Mouse (Mus musculus): ENCODE data around the gene Mier1.
"Not testable (repeated sequence)": the region's sequence is repeated elsewhere in the genome, so short reads cannot be mapped to it uniquely, and the experiment has no call there.

The Mier1 gene

GRCm38 (mm10) chr4:103158781-103159180, 44.6 kb downstream of the Mier1 start:
- DNase-seq (ENCODE audit: extremely low read depth, low read depth, low spot score), result no peak

GRCm38 (mm10) chr4:103166198-103166597, 52.0 kb downstream of the Mier1 start:
- DNase-seq (ENCODE audit: extremely low read depth, low read depth, low spot score), result not testable (repeated sequence)

GRCm38 (mm10) chr4:103171256-103171655, 57.1 kb downstream of the Mier1 start:
- no peak for DNase-seq (ENCODE audit: extremely low read depth, low read depth, low spot score)

GRCm38 (mm10) chr4:103173507-103173906, 59.3 kb downstream of the Mier1 start:
- DNase-seq (ENCODE audit: extremely low read depth, low read depth, low spot score), result no peak

GRCm38 (mm10) chr4:103174001-103174400, 59.8 kb downstream of the Mier1 start:
- DNase-seq (ENCODE audit: extremely low read depth, low read depth, low spot score), result no peak

- DNase-seq (ENCODE audit: extremely low read depth, low read depth, low spot score), result no peak
These were observed 63.5 kb downstream of the Mier1 start for GRCm38 (mm10) chr4:103177681-103178080.

- DNase-seq (ENCODE audit: extremely low read depth, low read depth, low spot score), result no peak
These were observed 64.6 kb downstream of the Mier1 start for GRCm38 (mm10) chr4:103178635-103179318.

GRCm38 (mm10) chr4:103179581-103179980, 65.4 kb downstream of the Mier1 start:
- no peak for DNase-seq (ENCODE audit: extremely low read depth, low read depth, low spot score)

GRCm38 (mm10) chr4:103180300-103180888, 66.2 kb downstream of the Mier1 start:
- DNase-seq (ENCODE audit: extremely low read depth, low read depth, low spot score), result no peak

- no peak for DNase-seq (ENCODE audit: extremely low read depth, low read depth, low spot score)
These were observed 74.8 kb downstream of the Mier1 start for GRCm38 (mm10) chr4:103188786-103189640.

GRCm38 (mm10) chr4:103192421-103192820, 78.2 kb downstream of the Mier1 start:
- DNase-seq (ENCODE audit: extremely low read depth, low read depth, low spot score), result no peak

- no peak for DNase-seq (ENCODE audit: extremely low read depth, low read depth, low spot score)
These were observed 83.2 kb downstream of the Mier1 start for GRCm38 (mm10) chr4:103197401-103197800.

- DNase-seq (ENCODE audit: extremely low read depth, low read depth, low spot score), result no peak
These were observed 84.9 kb downstream of the Mier1 start for GRCm38 (mm10) chr4:103199086-103199485.

- DNase-seq (ENCODE audit: extremely low read depth, low read depth, low spot score), result no peak
These were observed 85.9 kb downstream of the Mier1 start for GRCm38 (mm10) chr4:103200046-103200445.

- no peak for DNase-seq (ENCODE audit: extremely low read depth, low read depth, low spot score)
These were observed 89.5 kb downstream of the Mier1 start for GRCm38 (mm10) chr4:103203646-103204045.

- DNase-seq (ENCODE audit: extremely low read depth, low read depth, low spot score), result no peak
These were observed 94.4 kb downstream of the Mier1 start for GRCm38 (mm10) chr4:103208553-103208952.

- DNase-seq (ENCODE audit: extremely low read depth, low read depth, low spot score), result no peak
These were observed 99.8 kb downstream of the Mier1 start for GRCm38 (mm10) chr4:103213859-103214497.

GRCm38 (mm10) chr4:103214498-103214924, 100.3 kb downstream of the Mier1 start:
- DNase-seq (ENCODE audit: extremely low read depth, low read depth, low spot score), result no peak

All from fat pad, adult 2 months (tissue).